Mouse (Mus musculus) forebrain, postnatal 0 days (tissue): ENCODE measurements around the gene Gm8068. TPM values are rescaled to one million over a fixed set of nuclear protein-coding genes. Genes with fewer than 3 reads are reported as not detected.
"Not testable (repeated sequence)": the region's sequence is repeated elsewhere in the genome, so short reads cannot be mapped to it uniquely, and the experiment has no call there.

Experiments
- ATAC-seq: fragments of 200-750 bp; cut with Nextera tagmentation; 2 replicates; pipeline ENCODE4 v1.8.0; 2017; ENCODE audit warnings: mild to moderate bottlenecking, moderate library complexity
- DNase-seq: peaks from one replicate; pipeline ENCODE4 v3.0.0-alpha.2; 2015
- H3K27ac ChIP-seq: fragments of 300-500 bp; sonication (generic); 2 replicates; pipeline ENCODE4 v1.5.1; 2014; ENCODE audit warnings: low read depth, mild to moderate bottlenecking, antibody characterized with exemption, low read length, moderate library complexity, mixed read lengths
- H3K27me3 ChIP-seq: fragments of 300-500 bp; sonication (generic); 2 replicates; pipeline ENCODE4 v1.6.1; 2014; ENCODE audit warnings: mild to moderate bottlenecking, low read length, mixed read lengths; ENCODE audit not compliant: insufficient read depth
- H3K36me3 ChIP-seq: fragments of 300-500 bp; sonication (generic); 2 replicates; pipeline ENCODE4 v1.6.1; 2014; ENCODE audit warnings: mild to moderate bottlenecking, moderate library complexity; ENCODE audit not compliant: insufficient read depth
- H3K4me1 ChIP-seq: fragments of 300-500 bp; sonication (generic); 2 replicates; pipeline ENCODE4 v1.6.1; 2014; ENCODE audit warnings: antibody characterized with exemption; ENCODE audit not compliant: insufficient read depth
- H3K4me2 ChIP-seq: fragments of 300-500 bp; sonication (generic); 2 replicates; pipeline ENCODE4 v1.6.1; 2014; ENCODE audit warnings: low read depth, mild to moderate bottlenecking, moderate library complexity
- H3K4me3 ChIP-seq: fragments of 300-500 bp; sonication (generic); 2 replicates; pipeline ENCODE4 v1.5.1; 2014; ENCODE audit warnings: low read depth, low read length, mixed read lengths
- H3K9ac ChIP-seq: fragments of 300-500 bp; sonication (generic); 2 replicates; pipeline ENCODE4 v1.6.1; 2014; ENCODE audit warnings: mild to moderate bottlenecking
- H3K9me3 ChIP-seq: fragments of 300-500 bp; sonication (generic); 2 replicates; pipeline ENCODE4 v1.6.1; 2016; ENCODE audit warnings: low read length
- WGBS: fragments of 180-500 bp; shearing (Covaris S2); extraction: QIAGEN DNeasy Blood & Tissue Kit; methylation state at CpG from one replicate; pipeline ENCODE4 v1.1.7; 2014; 5-methylcytosine and 5-hydroxymethylcytosine counted together
- polyA plus RNA-seq: library from polyadenylated mRNA; unstranded; fragments of >200 nt; fragmentation: Nextera tagmentation; extraction: Ambion mirVana; gene quantifications from 2 replicates; pipeline ENCODE4 v1.2.1, GENCODE M21; 2015
- total RNA-seq: library from RNA; depleted of rRNA; stranded (reverse); fragments of >200 nt; gene quantifications from 2 replicates; pipeline ENCODE4 v1.2.3, GENCODE M21; 2014; rRNA removed

The Gm8068 gene
- not detected in 2 replicates for total RNA-seq
- polyA plus RNA-seq = not detected in 2 replicates

DNA sequence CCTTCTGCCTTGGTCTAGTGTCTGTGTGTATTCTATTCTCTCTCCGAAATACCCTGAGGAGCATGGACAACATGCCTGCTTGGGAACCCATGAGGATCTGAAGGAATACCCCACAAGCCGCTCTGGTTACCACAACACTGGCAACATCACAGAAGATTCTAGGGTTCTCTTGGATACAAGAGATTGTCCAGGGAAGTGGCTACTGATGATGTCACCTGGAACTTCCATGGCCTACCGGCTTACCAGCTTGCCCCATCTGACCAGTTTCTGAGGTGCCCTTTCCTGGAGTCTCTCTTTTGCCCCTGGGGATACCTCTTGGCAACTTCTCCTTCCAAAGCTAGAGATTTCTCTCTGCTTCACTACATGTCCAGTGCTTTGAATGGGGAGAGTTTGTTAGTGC, at the start of gene Gm8068:
Gene Gm8068 (minus strand): TSS at position 101 of the 400 bp plus-strand sequence.
- H3K36me3 ChIP-seq, DNase-seq, ATAC-seq, H3K27ac ChIP-seq, H3K4me2 ChIP-seq, H3K4me1 ChIP-seq, H3K4me3 ChIP-seq, H3K27me3 ChIP-seq, H3K9ac ChIP-seq, H3K9me3 ChIP-seq: not testable (repeated sequence)
- WGBS = no CpG with 5 or more reads among the region's 3 CpGs

DNA sequence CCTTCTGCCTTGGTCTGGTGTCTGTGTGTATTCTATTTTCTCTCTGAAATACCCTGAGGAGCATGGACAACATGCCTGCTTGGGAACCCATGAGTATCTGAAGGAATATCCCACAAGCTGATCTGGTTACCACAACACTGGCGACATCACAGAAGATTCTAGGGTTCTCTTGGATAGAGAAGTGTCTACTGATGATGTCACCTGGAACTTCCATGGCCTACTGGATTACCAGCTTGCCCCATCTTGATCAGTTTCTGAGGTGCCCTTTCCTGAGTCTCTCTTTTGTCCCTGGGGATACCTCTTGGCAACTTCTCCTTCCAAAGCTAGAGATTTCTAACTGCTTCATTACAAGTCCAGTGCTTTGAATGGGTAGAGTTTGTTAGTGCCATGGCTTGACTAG, 48.8 kb upstream of the Gm8068 start, which contains the start of gene Gm7929:
Gene Gm7929 (minus strand): TSS at position 101 of the 400 bp plus-strand sequence.
- H3K27ac ChIP-seq, H3K4me1 ChIP-seq, H3K36me3 ChIP-seq, H3K9me3 ChIP-seq, H3K4me3 ChIP-seq, ATAC-seq, H3K27me3 ChIP-seq, H3K9ac ChIP-seq, H3K4me2 ChIP-seq, DNase-seq: not testable (repeated sequence)
- 100% methylated on average over 1 of the region's 1 CpGs for WGBS

DNA sequence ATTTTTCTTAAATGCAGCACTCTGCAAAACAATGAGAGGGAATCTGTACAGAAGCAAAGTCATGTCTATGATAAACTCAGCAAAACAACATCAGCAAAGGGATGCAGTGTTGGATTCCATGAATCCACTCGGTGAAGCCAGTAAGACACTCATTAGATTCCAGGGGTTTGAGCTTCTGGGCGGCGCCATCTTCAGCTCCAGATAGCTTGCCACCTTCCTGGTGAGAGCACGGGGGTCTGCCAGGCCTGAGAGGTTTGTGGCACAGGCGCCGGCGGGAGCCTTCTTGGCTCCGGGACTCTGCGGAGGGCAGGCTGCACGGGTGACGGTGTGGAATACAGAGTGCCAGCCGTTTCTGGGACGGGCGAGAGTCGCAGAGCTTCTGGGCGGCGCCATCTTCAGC, 21.8 kb upstream of the Gm8068 start:
- 82% methylated on average over 16 of the region's 17 CpGs for WGBS
- not testable (repeated sequence) for H3K27ac ChIP-seq, DNase-seq, H3K4me1 ChIP-seq, H3K4me2 ChIP-seq, H3K27me3 ChIP-seq, H3K36me3 ChIP-seq, H3K9ac ChIP-seq, ATAC-seq, H3K9me3 ChIP-seq, H3K4me3 ChIP-seq

DNA sequence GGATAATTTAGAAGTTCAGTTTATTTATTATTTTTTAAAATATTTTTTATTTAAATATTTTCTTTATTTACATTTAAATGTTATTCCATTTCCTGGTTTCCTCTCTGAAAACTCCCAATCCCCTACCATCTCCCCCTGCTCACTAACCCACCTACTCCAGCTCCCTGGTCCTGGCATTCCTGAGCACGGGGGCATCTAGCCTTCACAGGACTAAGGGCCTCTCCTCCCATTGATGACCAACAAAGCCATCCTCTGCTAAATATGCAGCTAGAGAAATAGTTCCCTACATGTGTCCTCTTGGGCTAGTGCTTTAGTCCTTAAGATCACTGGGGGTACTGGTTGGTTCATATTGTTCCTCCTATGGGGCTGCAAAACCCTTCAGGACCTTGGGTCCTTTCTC, 15.5 kb upstream of the Gm8068 start:
- DNase-seq = peak; percentile 0
- not testable (repeated sequence) for H3K4me1 ChIP-seq, H3K4me2 ChIP-seq, H3K36me3 ChIP-seq, H3K27ac ChIP-seq, H3K9ac ChIP-seq, H3K4me3 ChIP-seq, ATAC-seq, H3K9me3 ChIP-seq, H3K27me3 ChIP-seq
- 87% methylated on average over 1 of the region's 1 CpGs for WGBS

DNA sequence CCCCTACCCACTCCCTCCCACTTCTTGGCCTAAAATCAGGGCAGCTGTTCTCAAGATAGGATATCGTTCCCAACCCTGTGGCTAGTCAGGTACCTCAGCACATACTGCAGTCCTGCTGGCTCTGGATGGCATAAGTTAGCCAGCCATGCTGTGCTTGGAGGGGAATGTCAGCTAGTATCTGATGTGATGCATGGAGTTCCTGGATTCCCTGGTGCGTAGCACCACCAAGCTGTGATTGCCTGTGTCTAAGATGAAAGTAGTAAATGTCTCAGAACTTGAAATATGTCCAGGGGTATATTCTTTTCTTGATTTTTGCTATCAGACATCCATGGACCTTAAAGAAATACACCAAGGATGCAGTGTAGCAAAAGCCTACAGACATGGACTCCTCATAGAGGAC, 53.5 kb downstream of the Gm8068 start:
- H3K4me1 ChIP-seq, H3K27me3 ChIP-seq, DNase-seq, H3K4me3 ChIP-seq, H3K36me3 ChIP-seq, H3K27ac ChIP-seq, H3K4me2 ChIP-seq, H3K9me3 ChIP-seq, ATAC-seq, H3K9ac ChIP-seq: not testable (repeated sequence)
- WGBS = 87% methylated on average over 2 of the region's 2 CpGs

Other genes with a start within 250 kb of the Gm8068 start
- not detected in 2 replicates for gene Gm7954, start 248.4 kb downstream of the Gm8068 start, total RNA-seq
- not detected in 2 replicates for gene Gm7954, start 248.4 kb downstream of the Gm8068 start, polyA plus RNA-seq
- not detected in 2 replicates for gene Gm3486, start 212.4 kb downstream of the Gm8068 start, total RNA-seq
- gene Gm3486, start 212.4 kb downstream of the Gm8068 start, polyA plus RNA-seq = not detected in 2 replicates
- not detected in 2 replicates for gene Gm7970, start 146.3 kb downstream of the Gm8068 start, total RNA-seq
- not detected in 2 replicates for gene Gm7970, start 146.3 kb downstream of the Gm8068 start, polyA plus RNA-seq
- gene 1700049E17Rik2, start 128.7 kb downstream of the Gm8068 start, total RNA-seq = not detected in 2 replicates
- gene 1700049E17Rik2, start 128.7 kb downstream of the Gm8068 start, polyA plus RNA-seq = not detected in 2 replicates
- gene Gm3072, start 77.3 kb downstream of the Gm8068 start, total RNA-seq = not detected in 2 replicates
- not detected in 2 replicates for gene Gm3072, start 77.3 kb downstream of the Gm8068 start, polyA plus RNA-seq
- not detected in 2 replicates for gene Gm3676, start 55.4 kb downstream of the Gm8068 start, total RNA-seq
- not detected in 2 replicates for gene Gm3676, start 55.4 kb downstream of the Gm8068 start, polyA plus RNA-seq
- gene Gm7929, start 48.7 kb upstream of the Gm8068 start, total RNA-seq = not detected in 2 replicates
- not detected in 2 replicates for gene Gm7929, start 48.7 kb upstream of the Gm8068 start, polyA plus RNA-seq
- gene Gm47189, start 70.6 kb upstream of the Gm8068 start, total RNA-seq = not detected in 2 replicates
- not detected in 2 replicates for gene Gm47189, start 70.6 kb upstream of the Gm8068 start, polyA plus RNA-seq
- gene Gm7980, start 205.4 kb upstream of the Gm8068 start, total RNA-seq = not detected in 2 replicates
- gene Gm7980, start 205.4 kb upstream of the Gm8068 start, polyA plus RNA-seq = not detected in 2 replicates
- gene 1700049E17Rik1, start 223.1 kb upstream of the Gm8068 start, total RNA-seq = not detected in 2 replicates
- gene 1700049E17Rik1, start 223.1 kb upstream of the Gm8068 start, polyA plus RNA-seq = not detected in 2 replicates
- gene 1700024B05Rik, start 242.1 kb upstream of the Gm8068 start, total RNA-seq = not detected in 2 replicates
- gene 1700024B05Rik, start 242.1 kb upstream of the Gm8068 start, polyA plus RNA-seq = not detected in 2 replicates